Mouse (Mus musculus) erythroid progenitor cell, adult 5-6 weeks (primary cell): ENCODE results near the gene Plekha6. TPM values are rescaled to one million over a fixed set of nuclear protein-coding genes. Genes with fewer than 3 reads are reported as not detected.

Experiments
- ATAC-seq: replicated peaks from 2 replicates; pipeline ENCODE4 v1.8.0; 2016; ENCODE audit warnings: moderate number of reproducible peaks, mild to moderate bottlenecking, moderate TSS enrichment, inconsistent platforms; ENCODE audit not compliant: poor library complexity, low FRiP score, severe bottlenecking
- total RNA-seq, 2 experiments: library from RNA; stranded (forward) in 1 of 2; stranded (reverse) in 1 of 2; fragments of 150-400 nt in 1 of 2; fragments of 186-747, 209-891 nt in 1 of 2; gene quantifications; 2 replicates each; pipeline versions ENCODE4 v1.2.3 to v1.2.4; 2015 to 2017; ENCODE audit warnings: low replicate concordance in 2 of 2

Plekha6 gene
- total RNA-seq, 2 experiments from 2014 or later = not detected

GRCm38 (mm10) chr1:133302540-133302939 lies 138.5 kb downstream of the Plekha6 start:
- no peak for ATAC-seq

- 0 out of 2 replicates have a peak, but pooled peaks have one; percentile 49 for ATAC-seq
Observed at GRCm38 (mm10) chr1:133306842-133307241, 142.8 kb downstream of the Plekha6 start.

GRCm38 (mm10) chr1:133307318-133307717 lies 143.3 kb downstream of the Plekha6 start:
- 0 out of 2 replicates have a peak, but pooled peaks have one; percentile 47 for ATAC-seq

GRCm38 (mm10) chr1:133309652-133310267 lies 145.8 kb downstream of the Plekha6 start, which contains the start of gene Golt1a:
Gene Golt1a, plus strand, starts transcription at chr1:133309800.
- no peak for ATAC-seq

GRCm38 (mm10) chr1:133311240-133311639 lies 147.2 kb downstream of the Plekha6 start:
- ATAC-seq = no peak

- ATAC-seq = no peak
Observed at GRCm38 (mm10) chr1:133311946-133312345, 147.9 kb downstream of the Plekha6 start.

DNA sequence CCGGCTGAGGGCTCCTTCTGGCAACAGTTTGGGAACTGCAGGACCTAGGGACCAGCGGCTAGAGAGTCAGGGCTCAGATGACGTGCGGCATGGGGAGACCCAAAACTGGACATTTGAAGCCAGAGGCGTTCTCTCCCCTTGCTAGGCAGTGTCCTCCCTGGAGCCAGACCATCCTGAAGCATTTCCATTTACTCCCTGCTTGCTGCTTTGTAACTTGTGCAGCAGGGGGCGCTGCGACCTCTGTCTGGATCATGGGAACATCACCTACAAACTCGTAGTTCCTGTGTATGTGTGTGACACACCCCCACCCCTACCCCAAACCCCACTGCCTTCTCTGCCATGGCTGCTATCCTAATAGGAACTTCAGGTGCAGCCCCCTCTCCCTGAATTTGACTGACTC lies 150.4 kb downstream of the Plekha6 start:
- ATAC-seq = no peak

- no peak for ATAC-seq
Observed at GRCm38 (mm10) chr1:133315775-133316174, 151.8 kb downstream of the Plekha6 start.

DNA sequence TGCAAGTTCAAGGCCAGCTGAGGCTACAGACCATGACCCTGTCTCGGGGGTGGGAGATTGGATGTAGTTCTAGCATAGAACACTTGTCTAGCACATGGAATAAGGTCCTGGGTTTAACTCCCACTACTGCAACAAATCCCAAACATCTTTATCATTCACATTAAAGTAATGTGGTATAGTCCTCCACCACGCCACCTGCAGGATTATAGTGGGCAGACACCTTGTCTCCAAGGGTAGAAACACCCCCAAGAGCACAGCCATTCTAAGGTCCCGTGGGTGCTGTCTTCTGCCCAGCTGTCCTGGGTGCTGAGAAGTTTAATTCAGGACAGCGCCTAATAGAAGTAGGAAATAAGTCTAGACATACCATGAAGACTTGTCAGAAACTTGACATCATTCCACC lies 152.6 kb downstream of the Plekha6 start:
- no peak for ATAC-seq

GRCm38 (mm10) chr1:133317149-133317548 lies 153.1 kb downstream of the Plekha6 start:
- no peak for ATAC-seq

DNA sequence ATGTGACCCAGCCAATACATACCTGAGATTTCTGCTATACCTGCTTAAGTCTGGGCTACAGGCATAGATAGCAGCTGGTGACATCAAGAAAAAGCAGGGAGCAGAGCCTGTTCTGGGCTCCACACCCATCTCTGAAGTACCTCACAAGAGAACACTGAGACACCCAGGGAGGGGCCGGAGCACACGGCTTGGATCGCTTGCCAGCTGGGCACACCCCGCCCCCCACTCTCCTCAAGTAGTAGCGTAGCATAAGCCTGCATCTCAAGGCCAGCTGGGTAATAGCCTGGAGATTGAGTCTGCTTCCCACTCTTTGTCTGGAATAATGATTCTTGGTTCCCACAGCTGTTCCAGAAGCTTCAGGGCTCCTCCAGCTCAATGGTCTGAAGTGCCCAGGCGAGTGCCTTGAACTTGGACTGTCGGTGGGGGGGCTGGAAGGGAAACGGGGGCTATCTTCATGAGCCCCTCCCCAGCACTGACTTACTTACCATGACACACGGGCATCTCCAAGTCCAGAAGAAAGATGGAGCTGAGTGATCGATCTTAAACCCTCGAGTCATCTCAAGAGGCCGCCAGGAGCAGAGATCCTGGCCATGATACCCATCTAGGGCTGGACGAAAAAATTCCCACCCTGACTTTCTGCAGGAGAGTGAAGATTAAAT lies 157.4 kb downstream of the Plekha6 start, which contains the start of gene Kiss1:
Gene Kiss1 (plus strand): TSS at position 609 of the 659 bp plus-strand sequence.
- no peak for ATAC-seq

DNA sequence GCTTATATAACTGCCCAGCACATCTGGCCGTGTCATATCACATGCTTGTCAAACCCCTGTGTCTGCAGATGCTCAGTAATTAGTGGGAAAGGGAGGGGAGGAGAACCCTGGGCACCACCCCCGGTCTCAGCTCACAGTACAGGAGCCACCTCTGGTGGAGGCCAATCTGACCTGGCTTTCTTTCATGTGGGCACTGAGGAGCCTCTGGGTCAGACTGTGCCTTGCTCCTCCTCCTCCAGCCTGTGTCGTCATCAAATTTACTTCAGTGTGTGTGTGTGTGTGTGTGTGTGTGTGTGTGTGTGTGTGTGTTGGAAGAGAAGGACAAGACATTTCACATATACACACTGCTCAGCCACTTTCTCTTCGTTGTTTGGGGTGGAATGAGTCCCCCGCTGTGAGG lies 159.3 kb downstream of the Plekha6 start:
- no peak for ATAC-seq

GRCm38 (mm10) chr1:133325951-133326350 lies 161.9 kb downstream of the Plekha6 start:
- ATAC-seq = no peak

GRCm38 (mm10) chr1:133327094-133327493 lies 163.1 kb downstream of the Plekha6 start:
- ATAC-seq = no peak

DNA sequence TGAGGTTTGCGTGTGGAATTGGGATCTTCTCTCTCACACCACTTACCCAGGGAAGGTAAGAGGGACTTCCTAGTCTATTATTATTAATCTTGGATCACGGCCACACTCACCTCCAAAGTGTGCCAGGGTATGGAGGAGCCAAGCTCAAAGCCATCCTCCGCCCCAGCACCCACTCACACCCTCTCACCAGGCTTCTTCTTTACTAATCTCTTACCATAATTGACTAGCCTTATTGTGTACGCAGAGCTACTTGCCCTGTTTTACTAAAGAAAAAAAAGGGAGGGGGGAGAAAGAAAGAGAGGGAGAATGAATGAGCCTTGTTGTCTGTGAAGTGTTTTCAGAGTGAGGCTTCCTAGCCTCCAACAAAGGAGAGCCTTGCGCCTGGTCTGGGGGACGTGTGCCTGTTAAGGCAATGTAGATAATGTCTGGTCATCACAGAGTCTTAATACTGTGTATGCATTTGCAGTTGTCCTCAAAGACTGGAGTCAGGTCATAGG lies 164.3 kb downstream of the Plekha6 start:
- ATAC-seq = no peak

GRCm38 (mm10) chr1:133328896-133329637 lies 165.1 kb downstream of the Plekha6 start:
- no peak for ATAC-seq

- ATAC-seq = no peak
Observed at GRCm38 (mm10) chr1:133329638-133329964, 165.6 kb downstream of the Plekha6 start.

DNA sequence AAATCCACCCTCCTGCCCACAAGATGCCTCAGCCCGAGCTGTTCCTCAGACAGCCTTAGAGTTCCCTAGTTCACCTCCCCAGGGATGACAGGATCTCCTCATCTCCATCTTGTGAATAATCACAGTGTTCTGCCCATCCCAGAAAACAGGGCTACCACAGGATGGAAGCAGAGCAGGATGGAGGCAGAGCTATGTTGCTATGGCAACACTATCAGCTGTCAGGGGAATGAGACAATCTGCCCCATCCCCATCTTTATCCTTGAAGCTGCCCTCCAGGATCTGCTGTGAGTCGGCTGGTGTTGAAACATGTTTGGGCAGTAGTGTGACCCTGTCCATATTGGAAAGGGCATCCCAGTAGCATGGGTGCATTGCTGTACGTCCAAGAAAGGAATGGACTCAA lies 167.1 kb downstream of the Plekha6 start:
- no peak for ATAC-seq

DNA sequence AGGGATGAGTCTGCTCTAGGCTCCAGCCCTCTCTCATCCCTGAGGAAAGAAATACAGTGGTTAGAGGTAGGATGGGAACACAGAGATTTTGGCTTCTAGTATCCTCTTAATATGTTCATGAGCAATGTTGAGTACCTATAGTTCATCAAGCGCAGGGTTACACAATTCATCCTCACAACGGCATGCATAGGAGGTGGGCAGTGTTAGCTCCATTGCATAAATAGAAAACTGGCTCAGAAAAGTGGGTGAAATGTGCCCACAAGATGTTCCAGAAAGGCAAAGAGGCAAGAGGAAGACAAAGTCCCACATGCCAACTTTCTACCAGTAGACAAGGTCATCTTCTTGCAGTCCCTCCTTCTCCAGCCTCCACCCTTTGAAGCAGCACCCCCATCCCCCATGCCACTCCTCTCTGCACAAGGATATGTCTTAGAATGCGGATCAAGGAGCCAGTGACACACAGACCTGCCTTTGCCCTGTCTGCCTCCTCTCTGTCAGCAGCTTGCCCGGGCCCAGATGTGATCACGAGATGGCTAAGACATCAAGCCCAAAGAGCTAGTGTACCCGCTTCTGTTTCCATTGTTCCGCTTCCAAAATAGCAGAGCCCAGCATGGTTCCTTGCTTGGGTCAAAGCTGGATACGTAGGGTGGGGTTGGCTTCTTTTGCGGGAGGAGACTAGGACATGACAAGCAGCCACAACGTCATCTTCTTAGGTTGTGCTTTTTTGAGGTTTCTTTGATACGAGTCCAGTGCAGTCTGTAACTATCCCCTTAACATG lies 168.8 kb downstream of the Plekha6 start:
- ATAC-seq = no peak

GRCm38 (mm10) chr1:133333937-133334336 lies 169.9 kb downstream of the Plekha6 start:
- ATAC-seq = no peak
